Mouse (Mus musculus): ENCODE measurements around the gene Gm21885.

DNA sequence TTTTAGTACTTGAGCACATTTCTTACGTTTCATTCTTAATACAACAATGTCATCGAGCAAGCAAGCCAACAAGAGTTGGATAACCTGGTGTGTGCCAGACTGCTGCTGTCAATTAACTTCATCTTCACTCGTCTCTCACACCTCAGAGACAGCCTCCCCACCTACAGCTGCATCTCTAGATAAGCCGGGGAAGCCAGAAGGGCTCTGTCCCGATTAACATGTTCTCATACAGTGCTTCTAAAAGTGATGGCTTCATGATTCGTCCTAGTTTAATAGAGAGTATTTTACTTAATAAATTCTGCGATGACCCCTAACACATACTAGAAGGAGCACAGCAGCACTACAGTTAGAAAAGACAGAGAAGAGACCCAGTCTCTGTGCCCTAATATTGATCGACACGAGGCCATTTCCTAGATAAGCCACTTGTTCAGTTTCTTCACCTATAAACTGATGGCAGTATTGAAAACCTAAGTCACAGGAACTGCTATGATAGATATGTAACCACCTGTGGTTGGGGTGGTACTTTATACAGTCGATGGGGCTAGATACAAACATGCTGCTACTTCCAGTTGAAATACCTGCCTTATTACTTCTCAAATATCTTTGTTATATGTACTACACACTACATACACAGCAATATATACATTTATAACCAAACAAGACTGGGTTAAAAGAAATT, 8.5 kb downstream of the Gm21885 start:
- TF ChIP-seq CTCF (IDR thresholded peaks at IDR 0.05; ENCODE audit: low read depth, low read length) = no peak
- no peak for TF ChIP-seq POLR2A (IDR thresholded peaks at IDR 0.05; ENCODE audit: borderline replicate concordance, low read depth, low read length)

All from bone marrow macrophage, adult 2 months (primary cell).